Mouse (Mus musculus) brain, embryonic 14.5 days (tissue): Measurements from ENCODE around the gene Nf1.

Experiments used
- CTCF ChIP-seq: fragments of 200-500 bp; IDR thresholded peaks from 2 replicates; pipeline ENCODE4 v1.5.1; 2012; ENCODE audit warnings: inconsistent platforms, mild to moderate bottlenecking, moderate library complexity, borderline replicate concordance; ENCODE audit not compliant: insufficient read depth, insufficient read length; ENCODE audit errors: extremely low read depth
- POLR2A ChIP-seq: fragments of 200-500 bp; IDR thresholded peaks from 2 replicates; pipeline ENCODE4 v1.6.1; 2012; ENCODE audit warnings: mild to moderate bottlenecking, inconsistent platforms, borderline replicate concordance; ENCODE audit not compliant: poor library complexity, insufficient read depth, insufficient read length, severe bottlenecking; ENCODE audit errors: extremely low read depth

DNA sequence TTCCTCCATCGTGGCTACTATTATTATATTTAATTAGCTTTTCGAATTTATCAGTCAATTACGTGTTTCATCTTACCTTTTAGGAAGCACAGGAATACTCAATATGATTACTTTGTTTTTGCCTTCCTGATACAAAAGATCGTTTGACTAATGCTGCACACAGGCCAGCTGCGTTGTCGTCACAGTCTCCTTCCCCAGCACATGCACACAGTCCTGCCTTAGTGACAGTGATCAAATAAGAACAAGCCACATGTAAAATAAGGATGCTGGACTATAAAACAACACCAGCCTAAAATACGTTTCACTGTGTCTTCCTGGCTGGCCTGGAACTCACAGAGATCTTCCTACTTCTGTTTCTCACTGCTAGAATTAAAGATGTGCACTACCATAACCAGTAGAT, 165.0 kb downstream of the Nf1 start:
- TF ChIP-seq POLR2A: no peak
- no peak for TF ChIP-seq CTCF
